Mouse (Mus musculus) skeletal muscle tissue, postnatal 0 days (tissue): ENCODE results near the gene 1700029P11Rik. TPM values are rescaled to one million over a fixed set of nuclear protein-coding genes. Genes with fewer than 3 reads are reported as not detected.

Experiments
- polyA plus RNA-seq: library from polyadenylated mRNA; unstranded; fragments of >200 nt; fragmentation: Nextera tagmentation; extraction: Ambion mirVana; gene quantifications from 2 replicates; pipeline ENCODE4 v1.2.1, GENCODE M21; 2015

1700029P11Rik gene
- polyA plus RNA-seq, result not detected in 2 replicates

DNA sequence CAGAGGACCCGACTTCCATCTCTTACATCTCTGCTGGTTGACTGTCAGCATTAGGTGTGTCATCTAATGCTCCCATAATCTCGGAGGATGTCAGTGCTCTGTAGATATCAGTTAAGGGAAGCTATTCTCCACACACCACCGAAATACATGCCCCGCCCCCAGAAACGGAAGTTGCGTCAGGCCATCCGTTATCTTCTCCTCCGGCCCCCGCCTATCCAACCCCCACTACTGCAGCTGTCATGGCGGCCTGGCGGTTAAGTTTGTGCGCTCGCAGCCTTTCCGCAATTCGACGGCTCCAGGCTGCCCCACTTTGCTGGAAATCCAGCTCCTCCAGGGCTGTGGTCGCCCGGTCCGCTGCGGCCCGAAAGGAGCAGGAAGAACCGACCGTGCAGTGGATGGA lies at the start of gene 1700029P11Rik:
1700029P11Rik (plus strand) TSS at position 220 of the 400 bp plus-strand sequence.

DNA sequence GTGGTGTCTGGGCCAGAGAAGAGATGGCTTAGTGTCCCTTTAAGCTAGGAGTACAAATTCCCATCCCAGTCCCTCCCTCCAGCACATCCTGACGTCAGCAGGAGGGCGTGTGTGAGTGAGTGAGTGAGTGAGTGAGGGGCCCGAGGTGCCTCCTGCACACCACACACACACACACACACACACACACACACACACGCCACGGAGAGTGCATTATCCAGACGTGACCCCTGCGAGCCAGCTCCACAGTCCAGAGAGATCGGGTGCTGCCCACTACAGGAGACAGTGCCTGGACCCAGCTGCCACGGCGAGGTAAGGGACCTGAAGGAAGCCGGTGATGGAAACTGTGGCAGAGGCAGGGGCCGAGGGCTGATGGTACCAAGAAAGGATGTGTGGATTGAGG lies 43.7 kb upstream of the 1700029P11Rik start, which contains the start of gene Csdc2:
Csdc2 (plus strand) TSS at position 81 of the 400 bp plus-strand sequence.

DNA sequence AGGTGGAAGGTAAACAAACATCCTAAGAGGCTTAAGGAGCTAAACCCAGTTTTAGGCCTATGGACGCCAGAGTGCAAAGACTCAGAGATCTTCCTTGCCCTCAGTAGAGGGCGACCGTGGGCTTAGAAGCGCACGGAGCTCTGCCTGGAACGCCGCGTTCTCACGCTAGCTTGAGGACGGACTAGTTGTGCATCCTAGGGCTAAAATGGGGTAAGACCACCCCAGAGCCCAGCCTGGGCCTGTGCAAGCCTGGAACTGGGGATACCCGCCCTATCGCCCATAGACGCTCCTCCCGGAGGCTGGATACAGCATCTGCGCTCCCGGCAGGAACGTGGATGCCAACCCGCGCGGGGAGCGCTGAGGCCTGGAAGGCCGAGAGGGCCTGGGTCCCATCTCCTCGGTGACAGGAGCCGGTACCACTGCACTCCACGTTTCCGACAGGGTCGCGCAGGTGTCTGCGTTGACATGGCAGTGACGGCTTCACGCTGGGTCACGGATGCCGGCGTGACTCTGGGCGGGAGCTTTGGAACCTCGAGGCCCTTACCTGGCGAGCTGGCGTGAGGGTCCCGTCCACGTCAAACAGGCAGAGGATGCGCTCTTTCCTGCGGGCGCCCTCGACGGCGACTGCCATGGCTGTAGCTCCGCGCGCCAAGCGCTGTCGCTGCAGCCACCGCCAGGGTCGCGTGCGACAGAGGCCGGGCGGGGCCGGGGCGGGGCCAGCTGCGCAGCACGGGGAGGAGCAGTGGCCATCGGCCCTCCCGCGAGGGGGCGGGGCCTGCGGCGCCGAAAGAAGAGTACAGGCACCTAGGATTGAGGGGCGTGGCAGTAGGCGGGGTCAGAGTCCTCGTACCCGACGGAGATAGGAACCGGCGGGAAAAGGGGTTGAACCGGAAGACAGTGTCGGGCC lies 19.9 kb upstream of the 1700029P11Rik start, which contains the start of gene Pmm1:
Pmm1 (minus strand) TSS at position 760 of the 907 bp plus-strand sequence.

DNA sequence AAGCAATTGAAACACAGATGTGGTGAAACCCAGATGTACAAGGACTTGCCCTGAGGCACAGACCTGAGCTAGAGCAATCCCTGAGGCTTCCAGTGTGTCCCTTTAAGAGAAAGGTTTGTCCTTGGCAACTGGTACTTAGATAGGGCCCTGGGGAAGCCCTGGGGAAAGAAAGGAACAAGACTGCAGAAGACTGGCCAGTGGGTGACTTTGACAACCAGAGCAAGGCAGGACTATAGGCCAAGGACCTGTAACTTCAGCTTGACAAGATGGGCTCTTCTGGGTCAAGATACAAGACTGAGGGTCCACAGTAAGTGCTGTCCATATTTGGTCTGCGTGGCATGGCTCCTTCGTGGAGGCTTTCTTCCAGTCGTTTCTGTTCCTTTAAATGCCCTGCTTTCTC lies 7.3 kb downstream of the 1700029P11Rik start, which contains the start of gene Xrcc6:
Xrcc6 (plus strand) TSS at position 190 of the 400 bp plus-strand sequence.

Other genes starting within 250 kb of the 1700029P11Rik start
- gene Zc3h7b, start 235.5 kb upstream of the 1700029P11Rik start, polyA plus RNA-seq, result 8.7 and 8.9 TPM in 2 replicates
- gene Rangap1, start 235.0 kb upstream of the 1700029P11Rik start, polyA plus RNA-seq, result 20.9 and 21.1 TPM in 2 replicates
- gene Tef, start 178.1 kb upstream of the 1700029P11Rik start, polyA plus RNA-seq, result 48.0 and 51.4 TPM in 2 replicates
- gene Tob2, start 121.7 kb upstream of the 1700029P11Rik start, polyA plus RNA-seq, result 31.6 and 35.5 TPM in 2 replicates
- 48.6 and 54.7 TPM in 2 replicates for gene Phf5a, start 108.6 kb upstream of the 1700029P11Rik start, polyA plus RNA-seq
- gene Aco2, start 108.2 kb upstream of the 1700029P11Rik start, polyA plus RNA-seq, result 541 and 569 TPM in 2 replicates
- 142 and 168 TPM in 2 replicates for gene Polr3h, start 54.3 kb upstream of the 1700029P11Rik start, polyA plus RNA-seq
- gene Csdc2, start 43.8 kb upstream of the 1700029P11Rik start, polyA plus RNA-seq, result 12.6 and 14.2 TPM in 2 replicates
- 18.1 and 25.8 TPM in 2 replicates for gene Pmm1, start 19.6 kb upstream of the 1700029P11Rik start, polyA plus RNA-seq
- 27.1 and 31.6 TPM in 2 replicates for gene Xrcc6, start 7.3 kb downstream of the 1700029P11Rik start, polyA plus RNA-seq
- 12.9 and 13.2 TPM in 2 replicates for gene Desi1, start 53.3 kb downstream of the 1700029P11Rik start, polyA plus RNA-seq
- 101 and 109 TPM in 2 replicates for gene Snu13, start 67.1 kb downstream of the 1700029P11Rik start, polyA plus RNA-seq
- not detected in 2 replicates for gene 4930407I10Rik, start 78.6 kb downstream of the 1700029P11Rik start, polyA plus RNA-seq
- not detected in 2 replicates for gene Mei1, start 89.5 kb downstream of the 1700029P11Rik start, polyA plus RNA-seq
- 35.9 and 41.2 TPM in 2 replicates for gene Ccdc134, start 147.4 kb downstream of the 1700029P11Rik start, polyA plus RNA-seq
- 53.6 and 63.8 TPM in 2 replicates for gene Srebf2, start 166.6 kb downstream of the 1700029P11Rik start, polyA plus RNA-seq
- gene Shisa8, start 232.3 kb downstream of the 1700029P11Rik start, polyA plus RNA-seq, result not detected in 2 replicates
- not detected in 2 replicates for gene Tnfrsf13c, start 243.8 kb downstream of the 1700029P11Rik start, polyA plus RNA-seq